Mouse (Mus musculus) liver, embryonic 11.5 days (tissue): ENCODE data around the gene Bpifb4. TPM values are rescaled to one million over a fixed set of nuclear protein-coding genes. Genes with fewer than 3 reads are reported as not detected.

Source experiments
- ATAC-seq: fragments of 200-750 bp; cut with Nextera tagmentation; replicated peaks from 2 replicates; pipeline ENCODE4 v1.8.0; 2017; ENCODE audit warnings: moderate number of reproducible peaks, mild to moderate bottlenecking, moderate TSS enrichment, moderate library complexity; ENCODE audit not compliant: low FRiP score
- DNase-seq: peaks from one replicate; pipeline ENCODE4 v3.0.0-alpha.2; 2017; ENCODE audit warnings: low spot score
- H3K27ac ChIP-seq: fragments of 300-500 bp; sonication (generic); 2 replicates; pipeline ENCODE4 v1.5.1; 2014; ENCODE audit warnings: mild to moderate bottlenecking, low read depth, low read length, control low read depth
- H3K27me3 ChIP-seq: fragments of 300-500 bp; sonication (generic); replicated peaks from 2 replicates; pipeline ENCODE4 v1.6.1; 2014; ENCODE audit warnings: low read length, mixed read lengths; ENCODE audit not compliant: control insufficient read depth, insufficient read depth
- H3K36me3 ChIP-seq: fragments of 300-500 bp; sonication (generic); 2 replicates; pipeline ENCODE4 v1.6.1; 2014; ENCODE audit warnings: mild to moderate bottlenecking, low read length, moderate library complexity, mixed read lengths; ENCODE audit not compliant: control insufficient read depth, insufficient read depth
- H3K4me1 ChIP-seq: fragments of 300-500 bp; sonication (generic); replicated peaks from 2 replicates; pipeline ENCODE4 v1.6.1; 2014; ENCODE audit warnings: low read length, mixed read lengths; ENCODE audit not compliant: control insufficient read depth, insufficient read depth
- H3K4me2 ChIP-seq: fragments of 300-500 bp; sonication (generic); 2 replicates; pipeline ENCODE4 v1.6.1; 2014; ENCODE audit warnings: mild to moderate bottlenecking, control low read depth, moderate library complexity
- H3K4me3 ChIP-seq: fragments of 300-500 bp; sonication (generic); 2 replicates; pipeline ENCODE4 v1.5.1; 2014; ENCODE audit warnings: low read depth, low read length, control low read depth
- H3K9ac ChIP-seq: fragments of 300-500 bp; sonication (generic); 2 replicates; pipeline ENCODE4 v1.6.1; 2014; ENCODE audit warnings: low read depth, low read length, control low read depth
- H3K9me3 ChIP-seq: fragments of 300-500 bp; sonication (generic); 2 replicates; pipeline ENCODE4 v1.6.1; 2016; ENCODE audit warnings: low read length, inconsistent platforms, mixed read lengths; ENCODE audit not compliant: control insufficient read depth
- WGBS: fragments of 180-500 bp; shearing (Covaris S2); extraction: QIAGEN DNeasy Blood & Tissue Kit; methylation state at CpG from one replicate; pipeline ENCODE4 v1.1.7; 2014; 5-methylcytosine and 5-hydroxymethylcytosine counted together
- polyA plus RNA-seq: library from polyadenylated mRNA; unstranded; fragments of >200 nt; fragmentation: Nextera tagmentation; extraction: Ambion mirVana; gene quantifications from 2 replicates; pipeline ENCODE4 v1.2.1, GENCODE M21; 2014

Bpifb4 gene
- polyA plus RNA-seq, 1 experiment from 2014 or later: not detected

- Histone ChIP-seq H3K27me3 (no peaks in the 10 kb centered on the region), H3K36me3 (no peaks in the 10 kb centered on the region), H3K4me1 (no peaks in the 10 kb centered on the region), H3K9ac (no peak overlapping the region), H3K27ac (no peak overlapping the region), H3K4me2 (no peak overlapping the region), H3K9me3 (no peaks in the 10 kb centered on the region), H3K4me3 (no peak overlapping the region)
- no peak for DNase-seq
- ATAC-seq: no peak
- WGBS: 80% methylated on average over 6 of the region's 6 CpGs
Measured at GRCm38 (mm10) chr2:153931125-153931524, 6.9 kb upstream of the Bpifb4 start.

- WGBS: 71% methylated on average over 6 of the region's 6 CpGs
- no peak for ATAC-seq
Measured at GRCm38 (mm10) chr2:153933311-153933710, 4.7 kb upstream of the Bpifb4 start.

GRCm38 (mm10) chr2:153935348-153935747 lies 2.7 kb upstream of the Bpifb4 start:
- H3K4me3 ChIP-seq: no peak overlapping the region
- WGBS: 82% methylated on average over 6 of the region's 6 CpGs
- no peak for ATAC-seq

More at GRCm38 (mm10) chr2:153933311-153933710, 4.7 kb upstream of the Bpifb4 start:
- Histone ChIP-seq H3K4me3 (no peak overlapping the region), H3K36me3 (no peaks in the 10 kb centered on the region), H3K9me3 (no peaks in the 10 kb centered on the region), H3K27ac (no peak overlapping the region), H3K9ac (no peak overlapping the region), H3K27me3 (no peaks in the 10 kb centered on the region), H3K4me1 (no peaks in the 10 kb centered on the region), H3K4me2 (no peak overlapping the region)
- DNase-seq: no peak

GRCm38 (mm10) chr2:153943537-153943936 lies 5.5 kb downstream of the Bpifb4 start:
- no peak overlapping the region for H3K9ac ChIP-seq
- no peak overlapping the region for H3K27ac ChIP-seq
- no peak overlapping the region for H3K4me2 ChIP-seq
- no peak overlapping the region for H3K4me3 ChIP-seq
- H3K27me3 ChIP-seq: no peaks in the 10 kb centered on the region
- DNase-seq (peak; percentile 50), ATAC-seq (no peak)
- H3K36me3 ChIP-seq: no peaks in the 10 kb centered on the region
- H3K9me3 ChIP-seq: no peaks in the 10 kb centered on the region
- H3K4me1 ChIP-seq: no peaks in the 10 kb centered on the region
- 44% methylated on average over 3 of the region's 3 CpGs for WGBS

More at GRCm38 (mm10) chr2:153935348-153935747, 2.7 kb upstream of the Bpifb4 start:
- Histone ChIP-seq H3K9me3 (no peaks in the 10 kb centered on the region), H3K9ac (no peak overlapping the region), H3K27me3 (no peaks in the 10 kb centered on the region), H3K4me2 (no peak overlapping the region), H3K36me3 (no peaks in the 10 kb centered on the region), H3K4me1 (no peaks in the 10 kb centered on the region), H3K27ac (no peak overlapping the region)
- DNase-seq: no peak

- Histone ChIP-seq H3K27me3 (no peaks in the 10 kb centered on the region), H3K9ac (no peak overlapping the region), H3K4me1 (no peaks in the 10 kb centered on the region), H3K36me3 (no peaks in the 10 kb centered on the region), H3K4me3 (no peak overlapping the region), H3K27ac (no peak overlapping the region), H3K4me2 (no peak overlapping the region), H3K9me3 (no peaks in the 10 kb centered on the region)
- 65% methylated on average over 8 of the region's 8 CpGs for WGBS
- ATAC-seq (peak; percentile 55; the same call in 1 of the 2 replicates), DNase-seq (no peak)
Measured at GRCm38 (mm10) chr2:153944567-153944966, 6.6 kb downstream of the Bpifb4 start.

GRCm38 (mm10) chr2:153952897-153953296 lies 14.9 kb downstream of the Bpifb4 start:
- Histone ChIP-seq H3K9ac (no peak overlapping the region), H3K27me3 (no peaks in the 10 kb centered on the region; the same call in 1 of the 2 replicates), H3K4me1 (no peaks in the 10 kb centered on the region), H3K9me3 (no peaks in the 10 kb centered on the region), H3K4me3 (no peak overlapping the region), H3K36me3 (no peaks in the 10 kb centered on the region), H3K4me2 (no peak overlapping the region), H3K27ac (no peak overlapping the region)
- no peak for ATAC-seq
- DNase-seq: no peak
- 27% methylated on average over 6 of the region's 6 CpGs for WGBS

GRCm38 (mm10) chr2:153953836-153954235 lies 15.8 kb downstream of the Bpifb4 start:
- H3K4me1 ChIP-seq: no peaks in the 10 kb centered on the region
- 4% methylated on average over 6 of the region's 6 CpGs for WGBS
- no peaks in the 10 kb centered on the region; the same call in 1 of the 2 replicates for H3K27me3 ChIP-seq
- no peak overlapping the region for H3K4me3 ChIP-seq
- H3K9me3 ChIP-seq: no peaks in the 10 kb centered on the region
- peak overlapping the region; percentile 16; the same call in 1 of the 2 replicates for H3K4me2 ChIP-seq
- H3K27ac ChIP-seq: no peak overlapping the region
- no peak overlapping the region for H3K9ac ChIP-seq
- no peaks in the 10 kb centered on the region for H3K36me3 ChIP-seq
- DNase-seq: peak; percentile 51
- 0 out of 2 replicates have a peak, but pooled peaks have one; percentile 41 for ATAC-seq

- ATAC-seq (no peak), DNase-seq (no peak)
- no peak overlapping the region for H3K4me3 ChIP-seq
- H3K9ac ChIP-seq: no peak overlapping the region
- H3K36me3 ChIP-seq: no peaks in the 10 kb centered on the region
- no peak overlapping the region for H3K27ac ChIP-seq
- no peaks in the 10 kb centered on the region for H3K9me3 ChIP-seq
- no peak overlapping the region for H3K4me2 ChIP-seq
- no peaks in the 10 kb centered on the region for H3K27me3 ChIP-seq
- 65% methylated on average over 4 of the region's 4 CpGs for WGBS
- H3K4me1 ChIP-seq: no peaks in the 10 kb centered on the region
Measured at GRCm38 (mm10) chr2:153962821-153963331, 24.9 kb downstream of the Bpifb4 start.

GRCm38 (mm10) chr2:153963334-153963733 lies 25.3 kb downstream of the Bpifb4 start:
- Histone ChIP-seq H3K4me3 (no peak overlapping the region), H3K9me3 (no peaks in the 10 kb centered on the region), H3K27ac (no peak overlapping the region), H3K9ac (no peak overlapping the region), H3K36me3 (no peaks in the 10 kb centered on the region), H3K4me1 (no peaks in the 10 kb centered on the region), H3K27me3 (no peaks in the 10 kb centered on the region), H3K4me2 (no peak overlapping the region)
- DNase-seq (no peak), ATAC-seq (no peak)
- WGBS: 79% methylated on average over 1 of the region's 1 CpGs
